Mouse (Mus musculus): ENCODE measurements at regions not wholly inside any gene's neighbourhood (a gene's known extent, or its start where the extent isn't known, plus 50 kb on each side); places are given as distances from the start of the nearest gene placed in this dataset.
"Not testable (repeated sequence)": the region's sequence is repeated elsewhere in the genome, so short reads cannot be mapped to it uniquely, and the experiment has no call there.

DNA sequence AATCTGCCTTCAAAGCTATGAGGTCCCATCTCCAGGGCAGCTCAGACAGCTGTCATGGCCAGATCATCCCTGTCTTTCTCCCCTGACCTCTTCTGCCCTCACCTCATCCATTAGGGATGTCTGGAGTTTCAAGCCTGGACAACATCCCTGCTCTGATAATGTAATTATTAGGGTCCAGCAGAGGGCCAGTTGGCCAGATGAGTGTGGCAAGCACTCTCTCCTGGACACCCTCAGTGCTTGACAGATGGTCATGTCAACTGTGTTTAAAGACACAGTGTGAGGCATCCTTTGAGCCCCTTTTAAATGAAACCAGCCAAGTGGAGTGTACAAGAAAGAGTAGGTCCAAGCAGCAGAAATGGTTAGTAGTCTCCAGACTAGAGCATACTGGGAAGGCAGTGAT is 95.9 kb upstream of the Ttc29 start:
- ATAC-seq (replicated peaks; ENCODE audit: low FRiP score, low TSS enrichment, poor library complexity, severe bottlenecking), result no peak

DNA sequence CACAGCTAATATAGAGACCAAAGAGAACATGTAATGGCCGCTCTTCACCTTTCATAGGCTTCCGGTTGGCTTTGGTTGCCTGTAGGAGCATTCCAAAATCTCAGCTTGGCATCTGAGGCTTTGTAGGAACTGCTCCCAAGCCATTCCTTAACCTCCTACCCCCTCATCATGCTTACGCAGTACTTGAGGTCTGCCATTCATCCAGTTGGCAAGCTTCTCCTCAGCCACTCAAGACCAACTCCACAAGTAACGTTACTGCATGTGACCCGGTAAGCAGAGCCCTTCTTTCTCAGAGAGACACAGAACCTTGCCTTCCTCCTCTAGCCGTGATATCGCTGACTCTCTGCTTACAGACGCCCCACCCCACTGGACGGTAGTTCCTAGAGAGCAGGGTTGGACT is 94.6 kb upstream of the Ttc29 start:
- ATAC-seq (replicated peaks; ENCODE audit: low FRiP score, low TSS enrichment, poor library complexity, severe bottlenecking), result no peak

DNA sequence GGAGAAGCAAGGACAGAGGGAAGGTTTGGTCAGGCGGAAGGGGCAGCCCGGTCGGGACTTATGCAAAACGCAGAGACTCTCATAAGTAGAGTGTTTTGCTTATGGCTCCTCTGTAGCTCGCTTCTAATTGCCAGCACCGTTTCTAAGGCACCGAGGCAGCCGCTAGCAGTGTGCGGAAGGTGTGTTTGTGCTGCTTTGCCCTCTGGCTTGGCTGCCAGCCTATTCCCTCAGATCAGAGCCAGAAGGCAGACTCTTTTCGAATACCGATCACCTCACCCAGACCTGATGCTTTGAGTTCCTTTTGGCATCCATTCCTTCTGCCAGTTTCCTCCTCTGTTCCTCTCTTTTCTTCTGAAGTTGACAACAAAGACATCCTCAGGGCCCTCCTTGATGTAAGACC is 93.4 kb upstream of the Ttc29 start:
- no peak for ATAC-seq (replicated peaks; ENCODE audit: low FRiP score, low TSS enrichment, poor library complexity, severe bottlenecking)

DNA sequence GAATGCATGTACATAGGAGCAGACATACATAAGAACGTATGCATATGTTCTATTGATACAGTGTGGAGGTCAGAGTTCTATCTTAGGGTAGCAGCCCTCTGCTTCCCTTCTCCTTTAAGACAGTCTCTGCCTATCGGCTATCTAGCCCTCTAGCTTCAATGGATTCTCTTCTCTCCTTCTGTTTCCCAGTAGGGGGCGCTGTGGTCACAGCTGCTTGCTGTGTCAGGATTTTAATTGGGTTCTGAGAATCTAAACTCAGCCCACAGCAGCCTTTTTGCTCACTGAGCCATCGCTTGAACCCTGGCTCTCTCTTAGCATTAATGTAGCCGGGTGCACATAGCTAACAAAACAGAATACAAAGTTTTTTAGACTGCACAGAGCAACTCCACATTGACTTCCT is 88.8 kb upstream of the Ttc29 start:
- no peak for ATAC-seq (replicated peaks; ENCODE audit: low FRiP score, low TSS enrichment, poor library complexity, severe bottlenecking)

DNA sequence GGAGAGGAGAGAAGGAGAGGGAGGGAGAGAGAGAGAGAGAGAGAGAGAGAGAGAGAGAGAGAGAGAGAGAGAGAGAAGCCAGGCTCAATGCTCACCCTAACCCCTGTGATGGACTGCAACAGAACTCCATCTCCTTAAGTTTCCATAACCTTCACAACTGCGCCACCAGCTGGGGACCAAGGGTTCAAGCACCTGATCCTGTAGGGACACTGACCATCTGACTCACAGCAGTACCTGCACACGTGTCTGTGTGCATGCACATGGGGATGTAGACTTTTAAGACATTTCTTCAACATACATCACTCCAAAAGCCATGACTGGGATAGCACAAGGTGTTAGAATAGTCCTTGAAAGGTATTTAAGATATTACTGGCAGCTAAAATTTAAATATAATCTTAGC is 85.2 kb upstream of the Ttc29 start:
- ATAC-seq (replicated peaks; ENCODE audit: low FRiP score, low TSS enrichment, poor library complexity, severe bottlenecking), result no peak

DNA sequence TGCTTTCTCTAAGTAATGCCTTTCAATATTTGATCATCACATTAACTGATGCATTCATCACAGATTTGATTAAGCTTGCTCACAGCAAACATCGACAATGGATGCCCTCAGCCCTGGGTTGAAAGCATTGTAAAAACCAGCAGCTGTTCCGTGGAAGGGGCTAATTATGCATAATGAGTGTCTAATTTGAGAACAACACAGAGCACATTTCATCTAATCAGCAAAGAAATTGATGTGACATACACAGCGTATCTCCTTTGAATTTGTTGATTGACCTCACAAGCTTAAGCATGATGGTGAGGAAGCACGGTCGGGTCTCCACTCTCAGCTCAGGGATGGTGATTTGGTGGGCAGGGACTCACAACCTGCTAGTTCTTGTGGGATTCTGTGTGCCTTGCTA is 84.0 kb upstream of the Ttc29 start:
- no peak for ATAC-seq (replicated peaks; ENCODE audit: low FRiP score, low TSS enrichment, poor library complexity, severe bottlenecking)

DNA sequence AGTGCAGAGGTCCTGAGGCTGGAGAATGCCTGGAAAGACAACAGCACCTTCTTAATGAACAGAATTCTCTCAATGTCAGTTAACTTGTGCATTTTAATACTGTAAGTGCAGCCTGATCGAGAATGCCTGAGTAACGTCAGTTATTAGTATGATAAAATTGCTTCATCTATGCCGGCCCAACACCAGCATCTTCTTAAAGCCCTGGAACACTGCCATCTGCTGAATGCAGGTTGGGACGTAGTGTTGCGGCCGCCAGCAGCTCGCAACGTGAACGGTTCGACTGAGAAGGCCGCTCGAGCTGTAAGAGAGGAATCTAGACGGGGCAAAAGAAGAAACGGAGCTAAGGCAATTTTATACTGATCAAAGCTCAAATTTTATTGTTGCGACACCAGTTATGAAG is 73.6 kb upstream of the Ttc29 start:
- not testable (repeated sequence) for ATAC-seq (replicated peaks; ENCODE audit: low FRiP score, low TSS enrichment, poor library complexity, severe bottlenecking)

DNA sequence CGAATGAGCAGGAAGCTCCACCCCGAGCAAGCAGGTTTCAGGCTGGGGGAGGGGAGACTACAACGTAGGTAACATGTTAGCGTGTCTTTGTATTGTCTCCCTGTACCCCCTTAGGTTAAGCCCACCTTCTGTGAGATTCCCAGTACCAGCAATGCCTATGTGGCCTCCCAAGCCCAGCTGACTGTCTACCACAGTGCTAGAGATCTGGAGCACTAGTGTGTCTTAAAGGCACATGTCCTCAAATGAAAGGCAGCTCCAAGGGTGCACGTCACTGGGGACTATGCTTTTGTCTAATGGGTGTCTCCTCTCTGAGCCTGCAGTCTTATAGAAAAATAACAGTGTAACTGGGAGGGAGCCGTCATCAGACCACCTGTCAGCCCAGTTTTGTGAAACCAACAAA is 65.9 kb upstream of the Ttc29 start:
- ATAC-seq (replicated peaks; ENCODE audit: low FRiP score, low TSS enrichment, poor library complexity, severe bottlenecking), result no peak

DNA sequence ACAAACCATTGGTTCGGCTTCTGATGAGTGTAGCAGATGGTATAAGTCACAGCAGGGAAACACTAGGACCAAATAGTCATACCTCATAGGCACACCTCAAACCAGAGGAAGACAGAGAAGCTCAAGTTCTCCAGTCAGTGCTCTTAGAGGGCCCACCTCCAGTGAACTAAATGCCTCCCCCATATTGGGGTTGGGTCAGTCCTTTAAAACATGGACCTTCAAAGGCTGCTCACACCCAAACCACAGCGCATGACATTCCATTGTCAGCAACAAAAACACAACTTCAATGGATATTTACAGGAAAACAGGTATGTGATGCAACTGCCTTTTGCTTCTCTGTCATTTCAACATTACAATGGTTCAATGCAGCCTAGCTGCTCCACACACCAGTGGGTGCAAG is 65.1 kb upstream of the Ttc29 start:
- ATAC-seq (replicated peaks; ENCODE audit: low FRiP score, low TSS enrichment, poor library complexity, severe bottlenecking), result no peak

DNA sequence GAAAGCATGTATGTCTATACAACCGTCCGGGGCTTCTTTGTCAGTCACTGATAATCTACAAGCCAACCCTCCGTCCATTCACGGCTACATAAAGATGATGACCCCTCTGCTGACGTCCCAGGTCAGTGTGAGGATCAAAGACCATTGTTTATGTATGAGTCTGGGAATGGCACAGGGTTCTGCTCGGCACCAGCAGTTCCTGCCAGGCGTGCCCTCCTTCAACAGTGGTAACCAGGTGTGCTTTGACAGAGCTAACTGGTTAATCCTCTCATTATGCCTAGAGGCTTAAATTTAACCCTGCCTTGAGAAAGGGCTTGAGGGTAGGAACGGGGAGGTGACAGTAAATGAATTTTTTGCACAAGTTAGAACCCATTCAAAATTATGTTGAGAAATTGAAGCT is 58.2 kb upstream of the Ttc29 start:
- ATAC-seq (replicated peaks; ENCODE audit: low FRiP score, low TSS enrichment, poor library complexity, severe bottlenecking), result no peak

DNA sequence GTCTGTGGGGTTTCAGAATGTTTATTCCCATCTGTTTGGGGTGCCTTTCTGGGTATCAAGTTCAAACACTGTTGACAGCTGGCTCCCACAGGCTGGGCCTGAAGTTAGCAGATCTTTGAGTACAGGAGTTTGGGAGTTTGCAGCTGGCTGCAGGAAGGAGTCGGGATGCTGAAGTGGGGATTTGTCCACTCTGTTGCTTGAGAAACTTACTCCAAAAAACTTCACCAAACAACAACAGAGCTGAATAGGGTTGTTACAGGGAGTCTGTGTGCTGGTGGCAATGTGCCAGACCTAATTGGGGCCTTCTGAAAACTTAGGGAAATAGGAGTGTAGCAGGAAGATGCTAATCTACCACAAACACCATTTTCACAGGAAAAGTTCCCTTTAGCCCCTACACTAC is 51.1 kb upstream of the Ttc29 start:
- ATAC-seq (replicated peaks; ENCODE audit: low FRiP score, low TSS enrichment, poor library complexity, severe bottlenecking), result no peak

DNA sequence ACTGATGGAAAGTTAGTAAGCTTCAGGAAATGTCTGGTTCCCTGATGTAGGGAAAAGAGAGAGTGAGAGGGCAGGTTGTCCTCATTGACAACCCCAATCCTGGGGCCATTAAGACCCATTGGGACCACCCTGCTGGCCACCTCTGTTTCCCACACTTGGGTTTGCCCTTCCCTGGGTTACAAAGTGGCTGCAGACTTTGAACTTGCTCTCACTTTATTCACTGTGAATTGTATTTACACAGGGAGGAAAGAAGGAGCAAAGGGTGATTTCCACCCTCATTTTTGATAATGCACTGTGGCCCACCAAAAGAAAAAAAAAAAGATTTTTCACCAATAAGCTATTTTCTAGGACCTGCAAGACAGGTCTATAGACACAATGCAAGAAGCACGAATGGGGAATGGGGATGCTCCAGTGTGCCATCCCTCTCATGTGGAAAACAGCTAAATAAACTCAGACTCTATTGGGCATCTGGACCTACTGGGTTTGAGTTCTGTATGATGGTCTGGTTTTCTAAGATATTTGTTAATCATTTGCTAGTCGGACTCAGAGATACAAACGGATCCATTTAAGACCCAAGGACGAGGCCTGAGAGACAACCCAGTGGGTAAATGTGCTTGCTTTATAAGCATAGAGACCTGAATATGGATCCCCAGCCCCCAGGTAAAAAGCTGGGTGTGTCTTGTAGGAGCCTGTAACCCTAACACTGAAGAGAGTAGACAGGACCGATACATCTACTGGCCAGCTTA is 50.2 kb upstream of the Ttc29 start:
- ATAC-seq (replicated peaks; ENCODE audit: low FRiP score, low TSS enrichment, poor library complexity, severe bottlenecking), result no peak

Measured in megakaryocyte-erythroid progenitor cell, adult 5-6 weeks (primary cell).